Mouse (Mus musculus): Measurements from ENCODE around the gene Fam131a. TPM values are rescaled to one million over a fixed set of nuclear protein-coding genes. Genes with fewer than 3 reads are reported as not detected.

Fam131a gene
- polyA plus RNA-seq, 1 experiment, result 123 TPM

- TF ChIP-seq CTCF (IDR thresholded peaks at IDR 0.05; ENCODE audit: borderline replicate concordance, insufficient read depth, low read depth, low read length) (no peak), POLR2A (IDR thresholded peaks at IDR 0.05; ENCODE audit: borderline replicate concordance, insufficient read depth, low read length) (no peak)
- Histone ChIP-seq H3K4me1 (ENCODE audit: control insufficient read depth, insufficient read depth, low read length) (peaks cover 8% of the 10 kb centered on the region; the same call in 1 of the 2 replicates), H3K27me3 (ENCODE audit: control insufficient read depth, insufficient read depth, low read length) (no peaks in the 10 kb centered on the region), H3K4me3 (replicated peaks; ENCODE audit: insufficient read depth, low read depth, low read length) (no peak overlapping the region), H3K27ac (ENCODE audit: insufficient read depth, low read length) (no peak overlapping the region)
- no peak for DNase-seq
- WGBS, result 87% methylated on average over 3 of the region's 3 CpGs
These were observed 22.8 kb upstream of the Fam131a start for GRCm38 (mm10) chr16:20670291-20670690.

GRCm38 (mm10) chr16:20671886-20672285 is 21.2 kb upstream of the Fam131a start:
- Histone ChIP-seq H3K27ac (ENCODE audit: insufficient read depth, low read length) (no peak overlapping the region), H3K27me3 (ENCODE audit: control insufficient read depth, insufficient read depth, low read length) (no peaks in the 10 kb centered on the region), H3K4me1 (ENCODE audit: control insufficient read depth, insufficient read depth, low read length) (peaks cover 9% of the 10 kb centered on the region; the same call in 1 of the 2 replicates), H3K4me3 (replicated peaks; ENCODE audit: insufficient read depth, low read depth, low read length) (no peak overlapping the region)
- DNase-seq, result no peak
- 24% methylated on average over 6 of the region's 6 CpGs for WGBS
- TF ChIP-seq CTCF (IDR thresholded peaks at IDR 0.05; ENCODE audit: borderline replicate concordance, insufficient read depth, low read depth, low read length) (no peak), POLR2A (IDR thresholded peaks at IDR 0.05; ENCODE audit: borderline replicate concordance, insufficient read depth, low read length) (no peak)

- no peaks in the 10 kb centered on the region for H3K27me3 ChIP-seq (ENCODE audit: control insufficient read depth, insufficient read depth, low read length)
- under 1% methylated on average over 34 of the region's 38 CpGs for WGBS
- DNase-seq, result peak; percentile 95 to 96
- peaks cover 12% of the 10 kb centered on the region; the same call in 1 of the 2 replicates for H3K4me1 ChIP-seq (ENCODE audit: control insufficient read depth, insufficient read depth, low read length)
- peak overlapping the region; percentile 98 for H3K4me3 ChIP-seq (replicated peaks; ENCODE audit: insufficient read depth, low read depth, low read length)
- no peak overlapping the region for H3K27ac ChIP-seq (ENCODE audit: insufficient read depth, low read length)
- TF ChIP-seq CTCF (IDR thresholded peaks at IDR 0.05; ENCODE audit: borderline replicate concordance, insufficient read depth, low read depth, low read length) (no peak), POLR2A (IDR thresholded peaks at IDR 0.05; ENCODE audit: borderline replicate concordance, insufficient read depth, low read length) (peak; percentile 64)
These were observed 20.5 kb upstream of the Fam131a start for GRCm38 (mm10) chr16:20672500-20672902.

- TF ChIP-seq POLR2A (IDR thresholded peaks at IDR 0.05; ENCODE audit: borderline replicate concordance, insufficient read depth, low read length), result no peak
- TF ChIP-seq CTCF (IDR thresholded peaks at IDR 0.05; ENCODE audit: borderline replicate concordance, insufficient read depth, low read depth, low read length), result no peak
- Histone ChIP-seq H3K4me3 (replicated peaks; ENCODE audit: insufficient read depth, low read depth, low read length) (peak overlapping the region; percentile 72), H3K27ac (ENCODE audit: insufficient read depth, low read length) (peak overlapping the region; percentile 58), H3K27me3 (ENCODE audit: control insufficient read depth, insufficient read depth, low read length) (no peaks in the 10 kb centered on the region), H3K4me1 (ENCODE audit: control insufficient read depth, insufficient read depth, low read length) (peaks cover 19% of the 10 kb centered on the region)
- DNase-seq, result peak in 1 of 2 experiments; percentile 61
- 1% methylated on average over 59 of the region's 78 CpGs for WGBS
These were observed 19.9 kb upstream of the Fam131a start for GRCm38 (mm10) chr16:20672965-20673705.

GRCm38 (mm10) chr16:20673706-20674303 is 19.2 kb upstream of the Fam131a start:
- H3K27ac ChIP-seq (ENCODE audit: insufficient read depth, low read length), result peak overlapping the region; percentile 58; the same call in 1 of the 2 replicates
- TF ChIP-seq CTCF (IDR thresholded peaks at IDR 0.05; ENCODE audit: borderline replicate concordance, insufficient read depth, low read depth, low read length) (no peak), POLR2A (IDR thresholded peaks at IDR 0.05; ENCODE audit: borderline replicate concordance, insufficient read depth, low read length) (no peak)
- 5% methylated on average over 14 of the region's 14 CpGs for WGBS
- DNase-seq, result peak in 1 of 2 experiments; percentile 32
- H3K4me3 ChIP-seq (replicated peaks; ENCODE audit: insufficient read depth, low read depth, low read length), result peak overlapping the region; percentile 72
- H3K27me3 ChIP-seq (ENCODE audit: control insufficient read depth, insufficient read depth, low read length), result no peaks in the 10 kb centered on the region
- peaks cover 19% of the 10 kb centered on the region for H3K4me1 ChIP-seq (ENCODE audit: control insufficient read depth, insufficient read depth, low read length)

- Histone ChIP-seq H3K4me1 (ENCODE audit: control insufficient read depth, insufficient read depth, low read length) (peaks cover 19% of the 10 kb centered on the region), H3K4me3 (replicated peaks; ENCODE audit: insufficient read depth, low read depth, low read length) (no peak overlapping the region), H3K27ac (ENCODE audit: insufficient read depth, low read length) (no peak overlapping the region), H3K27me3 (ENCODE audit: control insufficient read depth, insufficient read depth, low read length) (no peaks in the 10 kb centered on the region)
- 82% methylated on average over 6 of the region's 6 CpGs for WGBS
- DNase-seq, result no peak
- TF ChIP-seq POLR2A (IDR thresholded peaks at IDR 0.05; ENCODE audit: borderline replicate concordance, insufficient read depth, low read length), result no peak
- no peak for TF ChIP-seq CTCF (IDR thresholded peaks at IDR 0.05; ENCODE audit: borderline replicate concordance, insufficient read depth, low read depth, low read length)
These were observed 17.8 kb upstream of the Fam131a start for GRCm38 (mm10) chr16:20675213-20675612.

GRCm38 (mm10) chr16:20676702-20677101 is 16.3 kb upstream of the Fam131a start:
- H3K27me3 ChIP-seq (ENCODE audit: control insufficient read depth, insufficient read depth, low read length), result no peaks in the 10 kb centered on the region
- TF ChIP-seq CTCF (IDR thresholded peaks at IDR 0.05; ENCODE audit: borderline replicate concordance, insufficient read depth, low read depth, low read length) (no peak), POLR2A (IDR thresholded peaks at IDR 0.05; ENCODE audit: borderline replicate concordance, insufficient read depth, low read length) (no peak)
- H3K4me3 ChIP-seq (replicated peaks; ENCODE audit: insufficient read depth, low read depth, low read length), result no peak overlapping the region
- WGBS, result 82% methylated on average over 4 of the region's 4 CpGs
- no peak overlapping the region for H3K27ac ChIP-seq (ENCODE audit: insufficient read depth, low read length)
- DNase-seq, result no peak
- H3K4me1 ChIP-seq (ENCODE audit: control insufficient read depth, insufficient read depth, low read length), result peaks cover 19% of the 10 kb centered on the region

GRCm38 (mm10) chr16:20677380-20677779 is 15.7 kb upstream of the Fam131a start:
- Histone ChIP-seq H3K27me3 (ENCODE audit: control insufficient read depth, insufficient read depth, low read length) (no peaks in the 10 kb centered on the region), H3K4me3 (replicated peaks; ENCODE audit: insufficient read depth, low read depth, low read length) (no peak overlapping the region), H3K27ac (ENCODE audit: insufficient read depth, low read length) (no peak overlapping the region), H3K4me1 (ENCODE audit: control insufficient read depth, insufficient read depth, low read length) (peaks cover 19% of the 10 kb centered on the region)
- no peak for DNase-seq
- 64% methylated on average over 5 of the region's 5 CpGs for WGBS
- TF ChIP-seq CTCF (IDR thresholded peaks at IDR 0.05; ENCODE audit: borderline replicate concordance, insufficient read depth, low read depth, low read length), result no peak
- TF ChIP-seq POLR2A (IDR thresholded peaks at IDR 0.05; ENCODE audit: borderline replicate concordance, insufficient read depth, low read length), result no peak

All from cerebellum, adult 2 months (tissue).